14 mouse cellular contexts compared by ENCODE assay signal in genomic region chr6:121454549-121455494, GRCm38 (mm10). TPM values are rescaled to one million over a fixed set of nuclear protein-coding genes. Genes with fewer than 3 reads are reported as not detected.
DNase-seq lines count a peak whose midpoint lies in the region; ATAC-seq lines count a peak whose summit lies in the region.
"Had no signal": no experiment of that assay in that cellular context is flagged by ENCODE, and none has a peak within 500 bp of the region (broad histone marks: within the 10 kb centered on the region; RNA-seq: fewer than 3 reads in every experiment).

No protein-coding gene starts in this region.

- H3K36me3 ChIP-seq in forebrain, embryonic 13.5 days (ENCODE audit: poor library complexity, severe bottlenecking): no peaks in the 10 kb centered on the region
- no peaks in the 10 kb centered on the region for H3K36me3 ChIP-seq in hindbrain, embryonic 16.5 days (ENCODE audit: control insufficient read depth, insufficient read depth, low read length)
- no peaks in the 10 kb centered on the region; the same call in 1 of the 2 replicates for H3K36me3 ChIP-seq in neural tube, embryonic 15.5 days
- H3K36me3 ChIP-seq: liver, embryonic 12.5 days had no signal

- H3K9ac ChIP-seq in forebrain, embryonic 13.5 days: no peak overlapping the region
- peak overlapping the region; percentile 23; the same call in 1 of the 2 replicates for H3K9ac ChIP-seq in hindbrain, embryonic 16.5 days (ENCODE audit: low read depth, low read length)
- H3K9ac ChIP-seq in neural tube, embryonic 15.5 days (replicated peaks): 0 out of 2 replicates have a peak overlapping the region, but pooled peaks have one; percentile 14
- H3K9ac ChIP-seq: liver, embryonic 12.5 days had no signal

- no peak overlapping the region for H3K4me2 ChIP-seq in forebrain, embryonic 13.5 days
- no peak overlapping the region; the same call in 1 of the 2 replicates for H3K4me2 ChIP-seq in hindbrain, embryonic 16.5 days (ENCODE audit: low read length)
- no peak overlapping the region for H3K4me2 ChIP-seq in neural tube, embryonic 15.5 days
- H3K4me2 ChIP-seq: liver, embryonic 12.5 days had no signal

- H3K9me3 ChIP-seq in forebrain, embryonic 13.5 days (replicated peaks): no peaks in the 10 kb centered on the region
- no peaks in the 10 kb centered on the region for H3K9me3 ChIP-seq in hindbrain, embryonic 16.5 days (ENCODE audit: control insufficient read depth, low read length)
- H3K9me3 ChIP-seq in neural tube, embryonic 15.5 days (replicated peaks): no peaks in the 10 kb centered on the region
- H3K9me3 ChIP-seq: liver, embryonic 12.5 days had no signal

- peaks cover 28% of the 10 kb centered on the region for H3K4me1 ChIP-seq in forebrain, embryonic 13.5 days
- H3K4me1 ChIP-seq in hindbrain, embryonic 16.5 days (ENCODE audit: control insufficient read depth, insufficient read depth, low read depth, low read length): peaks cover 38% of the 10 kb centered on the region
- peaks cover 62% of the 10 kb centered on the region for H3K4me1 ChIP-seq in neural tube, embryonic 15.5 days
- H3K4me1 ChIP-seq: liver, embryonic 12.5 days had no signal

- H3K27me3 ChIP-seq in forebrain, embryonic 13.5 days: no peaks in the 10 kb centered on the region
- no peaks in the 10 kb centered on the region for H3K27me3 ChIP-seq in hindbrain, embryonic 16.5 days (replicated peaks; ENCODE audit: control insufficient read depth, insufficient read depth, low read length)
- no peaks in the 10 kb centered on the region for H3K27me3 ChIP-seq in neural tube, embryonic 15.5 days (replicated peaks)

- H3K27ac ChIP-seq in forebrain, embryonic 13.5 days: 0 out of 2 replicates have a peak overlapping the region, but pooled peaks have one; percentile 20
- H3K27ac ChIP-seq in hindbrain, embryonic 16.5 days (ENCODE audit: low read depth, low read length): peak overlapping the region; percentile 71
- H3K27ac ChIP-seq in neural tube, embryonic 15.5 days (replicated peaks): peak overlapping the region; percentile 77
- H3K27ac ChIP-seq: liver, embryonic 12.5 days had no signal

- WGBS in forebrain, embryonic 13.5 days: 54% methylated on average over 12 of the region's 12 CpGs
- 28% methylated on average over 12 of the region's 12 CpGs for WGBS in hindbrain, embryonic 16.5 days
- 24% methylated on average over 12 of the region's 12 CpGs for WGBS in neural tube, embryonic 15.5 days

- peak; percentile 22 for DNase-seq in left cerebral cortex, postnatal 4 days
- no peak for DNase-seq in left cerebral cortex, adult 11 months (ENCODE audit: low spot score)
- no peak for DNase-seq in T-cell, adult 2 months (ENCODE audit: low spot score)
- DNase-seq: adrenal gland, adult 8-10 months; heart, postnatal 14 days; kidney, adult 9 months; layer of hippocampus, postnatal 36 days; lung, postnatal 14 days; thymus, postnatal 4 days had no signal

- no peak overlapping the region for H3K4me3 ChIP-seq in forebrain, embryonic 13.5 days
- no peak overlapping the region for H3K4me3 ChIP-seq in hindbrain, embryonic 16.5 days (ENCODE audit: low read length)
- H3K4me3 ChIP-seq in neural tube, embryonic 15.5 days (replicated peaks): no peak overlapping the region
- H3K4me3 ChIP-seq: liver, embryonic 12.5 days had no signal

- 0 out of 2 replicates have a peak, but pooled peaks have one; percentile 25 for ATAC-seq in forebrain, embryonic 13.5 days
- ATAC-seq in hindbrain, embryonic 16.5 days: peak; percentile 61
- peak; percentile 43 for ATAC-seq in neural tube, embryonic 15.5 days (ENCODE audit: low FRiP score)
- ATAC-seq in megakaryocyte, adult 5-6 weeks (ENCODE audit: poor library complexity, severe bottlenecking): no peak
- ATAC-seq: liver, embryonic 12.5 days had no signal

- intact Hi-C loops in left cerebral cortex, postnatal 4 days (cut with DNase I): no loop called here

RNA-seq across cellular contexts. Expression of gene Iqsec3, which starts 18.7 kb away (rescaled TPM):
- 10 to 100 TPM; 34.3 to 38.9 TPM for total RNA-seq in left cerebral cortex, postnatal 4 days (2021)
- polyA plus RNA-seq in forebrain, embryonic 13.5 days (2015; fragmentation: Nextera tagmentation; extraction: Ambion mirVana): 2.7 and 3.5 TPM in 2 replicates
- polyA plus RNA-seq in hindbrain, embryonic 16.5 days (2015; fragmentation: Nextera tagmentation; extraction: Ambion mirVana): 12.7 and 13.0 TPM in 2 replicates
- 14.6 and 18.7 TPM in 2 replicates for polyA plus RNA-seq in neural tube, embryonic 15.5 days (2015; fragmentation: Nextera tagmentation; extraction: Ambion mirVana)
- total RNA-seq in megakaryocyte, adult 5-6 weeks (2015): not detected in 2 replicates
- total RNA-seq in megakaryocyte, adult 5-6 weeks (2017): not detected in 2 replicates
- polyA plus RNA-seq: liver, embryonic 12.5 days had no signal

Comparison
In these comparisons a context has a peak if more than half of its experiments do, and no peak if none do; other contexts are left out.
1. H3K27ac ChIP-seq: peak in every context shown above with its lines; median percentile 77 in neural tube, embryonic 15.5 days; 71 in hindbrain, embryonic 16.5 days; 20 in forebrain, embryonic 13.5 days.